Mouse (Mus musculus) limb, embryonic 11.5 days (tissue): ENCODE data around the gene Trpm3. TPM values are rescaled to one million over a fixed set of nuclear protein-coding genes. Genes with fewer than 3 reads are reported as not detected.
"Not testable (repeated sequence)": the region's sequence is repeated elsewhere in the genome, so short reads cannot be mapped to it uniquely, and the experiment has no call there.

Source experiments
- ATAC-seq: fragments of 200-750 bp; cut with Nextera tagmentation; 2 replicates; pipeline ENCODE4 v1.8.0; 2017; ENCODE audit warnings: low read depth; ENCODE audit not compliant: insufficient number of reproducible peaks, low FRiP score, low TSS enrichment
- DNase-seq: peaks from one replicate; pipeline ENCODE4 v3.0.0-alpha.2; 2015; ENCODE audit warnings: low spot score
- H3K27ac ChIP-seq: fragments of 300-500 bp; sonication (generic); replicated peaks from 2 replicates; pipeline ENCODE4 v1.5.1; 2014; ENCODE audit warnings: low read depth, mild to moderate bottlenecking, low read length
- H3K27me3 ChIP-seq: fragments of 300-500 bp; sonication (generic); 2 replicates; pipeline ENCODE4 v1.6.1; 2014; ENCODE audit warnings: mild to moderate bottlenecking, low read length, mixed read lengths; ENCODE audit not compliant: control insufficient read depth, insufficient read depth
- H3K36me3 ChIP-seq: fragments of 300-500 bp; sonication (generic); 2 replicates; pipeline ENCODE4 v1.6.1; 2014; ENCODE audit warnings: mild to moderate bottlenecking, low read length, moderate library complexity, mixed read lengths; ENCODE audit not compliant: control insufficient read depth, insufficient read depth
- H3K4me1 ChIP-seq: fragments of 300-500 bp; sonication (generic); 2 replicates; pipeline ENCODE4 v1.6.1; 2014; ENCODE audit warnings: low read length, mixed read lengths; ENCODE audit not compliant: control insufficient read depth, insufficient read depth
- H3K4me2 ChIP-seq: fragments of 300-500 bp; sonication (generic); 2 replicates; pipeline ENCODE4 v1.6.1; 2014; ENCODE audit warnings: low read depth, mild to moderate bottlenecking, moderate library complexity; ENCODE audit not compliant: severe bottlenecking
- H3K4me3 ChIP-seq: fragments of 300-500 bp; sonication (generic); 2 replicates; pipeline ENCODE4 v1.5.1; 2014; ENCODE audit warnings: low read depth, low read length
- H3K9ac ChIP-seq: fragments of 300-500 bp; sonication (generic); 2 replicates; pipeline ENCODE4 v1.6.1; 2014; ENCODE audit warnings: mild to moderate bottlenecking, low read length
- H3K9me3 ChIP-seq: fragments of 300-500 bp; sonication (generic); 2 replicates; pipeline ENCODE4 v1.6.1; 2016; ENCODE audit warnings: low read length; ENCODE audit not compliant: control insufficient read depth
- WGBS: fragments of 180-500 bp; shearing (Covaris S2); extraction: QIAGEN DNeasy Blood & Tissue Kit; methylation state at CpG from one replicate; pipeline ENCODE4 v1.1.7; 2014; 5-methylcytosine and 5-hydroxymethylcytosine counted together
- polyA plus RNA-seq: library from polyadenylated mRNA; unstranded; fragments of >200 nt; fragmentation: Nextera tagmentation; extraction: Ambion mirVana; gene quantifications from 2 replicates; pipeline ENCODE4 v1.2.1, GENCODE M21; 2014

The Trpm3 gene
- polyA plus RNA-seq, 1 experiment from 2014 or later, result 1.7 TPM

GRCm38 (mm10) chr19:23023316-23023960 lies 884.6 kb downstream of the Trpm3 start:
- 88% methylated on average over 7 of the region's 7 CpGs for WGBS
- Histone ChIP-seq H3K4me2 (no peak overlapping the region), H3K4me3 (no peak overlapping the region), H3K9me3 (no peaks in the 10 kb centered on the region), H3K27me3 (no peaks in the 10 kb centered on the region), H3K9ac (no peak overlapping the region), H3K4me1 (no peaks in the 10 kb centered on the region), H3K27ac (no peak overlapping the region), H3K36me3 (no peaks in the 10 kb centered on the region)
- no peak for DNase-seq
- no peak for ATAC-seq

- H3K27me3 ChIP-seq, result no peaks in the 10 kb centered on the region
- no peaks in the 10 kb centered on the region for H3K9me3 ChIP-seq
- H3K9ac ChIP-seq, result no peak overlapping the region
- no peak overlapping the region for H3K4me2 ChIP-seq
- no peak overlapping the region for H3K4me3 ChIP-seq
- ATAC-seq (no peak), DNase-seq (no peak)
- WGBS, result 89% methylated on average over 4 of the region's 4 CpGs
- H3K4me1 ChIP-seq, result no peaks in the 10 kb centered on the region
- no peaks in the 10 kb centered on the region for H3K36me3 ChIP-seq
- no peak overlapping the region for H3K27ac ChIP-seq
Observed at GRCm38 (mm10) chr19:23024821-23025220, 886.0 kb downstream of the Trpm3 start.

- H3K4me3 ChIP-seq, result no peak overlapping the region
- no peaks in the 10 kb centered on the region for H3K4me1 ChIP-seq
- H3K27me3 ChIP-seq, result no peaks in the 10 kb centered on the region
- ATAC-seq (no peak), DNase-seq (no peak)
- 89% methylated on average over 7 of the region's 7 CpGs for WGBS
- H3K9me3 ChIP-seq, result no peaks in the 10 kb centered on the region
- H3K27ac ChIP-seq, result no peak overlapping the region
- no peaks in the 10 kb centered on the region for H3K36me3 ChIP-seq
- no peak overlapping the region for H3K9ac ChIP-seq
- H3K4me2 ChIP-seq, result no peak overlapping the region
Observed at GRCm38 (mm10) chr19:23026427-23026826, 887.6 kb downstream of the Trpm3 start.

- no peak for DNase-seq
- WGBS, result 83% methylated on average over 5 of the region's 5 CpGs
Observed at GRCm38 (mm10) chr19:23028283-23028682, 889.4 kb downstream of the Trpm3 start.

GRCm38 (mm10) chr19:23033343-23033742 lies 894.5 kb downstream of the Trpm3 start:
- H3K36me3 ChIP-seq, H3K4me1 ChIP-seq, H3K4me2 ChIP-seq, H3K9ac ChIP-seq, H3K4me3 ChIP-seq, H3K27ac ChIP-seq, ATAC-seq, DNase-seq, H3K27me3 ChIP-seq, H3K9me3 ChIP-seq: not testable (repeated sequence)
- WGBS, result 83% methylated on average over 1 of the region's 1 CpGs

More at GRCm38 (mm10) chr19:23028283-23028682, 889.4 kb downstream of the Trpm3 start:
- Histone ChIP-seq H3K9ac (no peak overlapping the region), H3K4me2 (no peak overlapping the region), H3K9me3 (no peaks in the 10 kb centered on the region), H3K27ac (no peak overlapping the region), H3K4me1 (no peaks in the 10 kb centered on the region), H3K27me3 (no peaks in the 10 kb centered on the region), H3K36me3 (no peaks in the 10 kb centered on the region), H3K4me3 (no peak overlapping the region)
- no peak for ATAC-seq

GRCm38 (mm10) chr19:23034117-23034516 lies 895.3 kb downstream of the Trpm3 start:
- H3K27me3 ChIP-seq, result no peaks in the 10 kb centered on the region
- 80% methylated on average over 5 of the region's 5 CpGs for WGBS
- no peak overlapping the region for H3K9ac ChIP-seq
- no peak overlapping the region for H3K27ac ChIP-seq
- no peaks in the 10 kb centered on the region for H3K36me3 ChIP-seq
- no peak overlapping the region for H3K4me3 ChIP-seq
- H3K4me1 ChIP-seq, result no peaks in the 10 kb centered on the region
- no peaks in the 10 kb centered on the region for H3K9me3 ChIP-seq
- no peak for ATAC-seq
- no peak for DNase-seq
- no peak overlapping the region for H3K4me2 ChIP-seq

- no peaks in the 10 kb centered on the region for H3K36me3 ChIP-seq
- 85% methylated on average over 4 of the region's 4 CpGs for WGBS
- no peak for DNase-seq
- no peaks in the 10 kb centered on the region for H3K9me3 ChIP-seq
- no peak for ATAC-seq
- no peak overlapping the region for H3K4me2 ChIP-seq
- H3K4me3 ChIP-seq, result no peak overlapping the region
- no peaks in the 10 kb centered on the region for H3K27me3 ChIP-seq
- H3K9ac ChIP-seq, result no peak overlapping the region
- H3K27ac ChIP-seq, result no peak overlapping the region
- H3K4me1 ChIP-seq, result no peaks in the 10 kb centered on the region
Observed at GRCm38 (mm10) chr19:23034933-23035332, 896.1 kb downstream of the Trpm3 start.

- DNase-seq, result no peak
- Histone ChIP-seq H3K27me3 (no peaks in the 10 kb centered on the region), H3K4me3 (no peak overlapping the region), H3K9ac (no peak overlapping the region), H3K4me2 (no peak overlapping the region), H3K9me3 (no peaks in the 10 kb centered on the region), H3K27ac (no peak overlapping the region), H3K36me3 (no peaks in the 10 kb centered on the region), H3K4me1 (no peaks in the 10 kb centered on the region)
- ATAC-seq, result no peak
- 86% methylated on average over 3 of the region's 3 CpGs for WGBS
Observed at GRCm38 (mm10) chr19:23035786-23036185, 896.9 kb downstream of the Trpm3 start.
